Mouse (Mus musculus) thymus, postnatal 0 days (tissue): Measurements from ENCODE around the gene Itsn2. TPM values are rescaled to one million over a fixed set of nuclear protein-coding genes. Genes with fewer than 3 reads are reported as not detected.

Experiments
- polyA plus RNA-seq: library from polyadenylated mRNA; unstranded; fragments of >200 nt; fragmentation: Nextera tagmentation; extraction: Ambion mirVana; gene quantifications from 2 replicates; pipeline ENCODE4 v1.2.1, GENCODE M21; 2015

Itsn2 gene
- polyA plus RNA-seq, 1 experiment from 2014 or later = 53.0 TPM

Other genes starting within 250 kb of the Itsn2 start
- gene Ncoa1, start 115.5 kb upstream of the Itsn2 start, polyA plus RNA-seq = 5.9 and 7.6 TPM in 2 replicates
- gene Gm3625, start 289 bp downstream of the Itsn2 start, polyA plus RNA-seq = not detected in 2 replicates
- 0.12 and 0.20 TPM in 2 replicates for gene Fam228a, start 145.8 kb downstream of the Itsn2 start, polyA plus RNA-seq
- gene Pfn4, start 176.4 kb downstream of the Itsn2 start, polyA plus RNA-seq = 2.0 and 2.2 TPM in 2 replicates
- gene Fam228b, start 176.6 kb downstream of the Itsn2 start, polyA plus RNA-seq = 2.4 and 3.6 TPM in 2 replicates
- gene Sf3b6, start 224.9 kb downstream of the Itsn2 start, polyA plus RNA-seq = 572 and 588 TPM in 2 replicates
- gene Fkbp1b, start 249.0 kb downstream of the Itsn2 start, polyA plus RNA-seq = 1.6 and 3.1 TPM in 2 replicates